Mouse (Mus musculus): Measurements from ENCODE around the gene Gucy2d.
A peak's percentile ranks its signal among the peaks of the same experiment; 100 is the strongest.

The Gucy2d gene

DNA sequence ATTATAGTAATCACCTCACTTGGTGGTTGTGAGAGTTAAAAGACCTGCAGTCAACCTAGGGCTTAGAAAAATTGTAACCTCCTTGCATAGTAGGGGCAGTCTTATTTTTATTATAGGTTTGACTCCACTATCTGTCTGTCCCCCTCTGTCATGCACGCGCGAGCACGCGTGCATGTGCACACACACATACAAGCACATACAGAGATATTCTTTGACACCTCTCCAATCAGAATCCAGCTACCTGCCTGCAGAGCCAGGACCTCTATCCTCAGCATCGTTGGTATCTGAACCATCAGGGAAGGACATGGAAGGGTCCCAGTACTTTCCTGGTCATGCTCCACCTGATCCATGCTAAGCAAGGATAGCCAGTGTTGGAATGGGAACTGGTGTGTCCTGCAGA is 50.7 kb downstream of the Gucy2d start:
- no peak for DNase-seq

DNA sequence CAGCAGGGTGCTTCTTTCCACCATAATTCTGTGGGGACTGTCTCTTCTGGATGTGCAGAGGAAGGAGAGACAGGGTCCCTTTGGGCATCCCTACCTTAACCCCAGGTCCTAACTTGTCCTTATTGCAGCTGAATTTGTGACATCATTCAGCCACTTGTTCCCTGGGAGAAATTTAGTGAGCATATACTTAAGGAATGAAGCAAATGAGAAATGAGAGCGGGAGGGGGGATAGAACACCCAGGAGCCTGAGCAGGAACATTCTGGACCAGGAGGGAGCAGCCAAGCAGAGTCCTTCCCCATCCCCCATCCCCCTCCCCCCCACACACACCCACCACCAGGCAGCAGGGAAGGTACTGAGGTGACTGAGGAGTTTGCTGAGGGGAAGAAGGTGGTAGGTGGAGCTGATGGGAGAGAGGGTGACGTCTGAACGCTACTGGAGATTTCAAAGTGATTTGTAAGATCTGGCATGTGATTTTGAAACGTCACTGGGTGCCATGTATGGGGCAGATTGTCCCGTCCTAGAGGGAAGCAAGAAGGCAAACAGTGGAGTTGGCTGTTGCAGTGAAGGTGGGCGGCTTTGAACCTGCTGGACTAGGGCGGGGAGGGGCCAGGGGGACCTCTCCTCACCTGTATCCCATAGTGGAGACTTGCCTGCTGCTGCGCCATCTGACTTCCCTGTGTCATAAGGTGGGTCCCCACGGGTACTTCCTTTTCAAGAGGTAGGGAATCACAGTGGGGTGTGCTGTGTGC is 51.4 kb downstream of the Gucy2d start:
- DNase-seq: peak; percentile 18

DNA sequence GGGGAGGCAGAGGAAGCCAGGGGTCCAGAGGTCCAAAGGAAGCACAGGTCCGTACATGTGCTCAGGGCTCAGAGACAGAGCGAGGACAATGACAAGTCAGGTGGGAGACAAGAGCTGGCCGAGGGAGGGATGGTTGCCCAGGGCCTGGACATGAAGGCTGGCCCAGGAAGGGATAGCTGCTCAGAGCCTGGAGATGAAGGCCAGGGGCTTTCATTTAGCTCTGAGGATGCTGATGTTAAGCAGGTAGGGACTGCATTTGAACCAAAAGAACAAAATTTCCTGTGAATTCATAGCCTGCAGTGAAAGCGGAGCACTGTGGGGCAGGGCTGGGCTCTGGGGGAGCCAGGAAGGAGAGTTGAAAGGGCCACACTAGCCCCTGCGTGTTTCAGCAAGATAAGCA is 52.1 kb downstream of the Gucy2d start:
- no peak for DNase-seq

DNA sequence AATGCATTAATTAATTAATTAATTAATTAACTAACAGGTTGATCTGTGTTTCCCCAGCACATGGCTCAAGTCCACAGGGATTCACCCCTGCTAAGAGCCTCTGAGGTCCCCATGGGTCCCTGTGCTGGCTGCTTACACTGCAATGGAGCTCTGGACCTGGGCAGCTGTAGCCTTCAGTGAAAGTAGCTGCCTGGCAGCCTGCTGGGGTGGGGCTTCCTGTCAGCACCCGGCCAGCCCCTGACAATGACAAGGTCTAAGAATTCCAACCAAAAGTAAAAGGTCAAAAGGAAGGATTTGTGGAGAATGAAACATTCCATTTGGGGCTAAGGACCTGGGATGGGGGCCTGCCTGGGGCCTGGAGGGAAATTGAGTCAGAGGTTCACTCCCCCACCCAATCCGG is 53.1 kb downstream of the Gucy2d start:
- peak; percentile 24 for DNase-seq

DNA sequence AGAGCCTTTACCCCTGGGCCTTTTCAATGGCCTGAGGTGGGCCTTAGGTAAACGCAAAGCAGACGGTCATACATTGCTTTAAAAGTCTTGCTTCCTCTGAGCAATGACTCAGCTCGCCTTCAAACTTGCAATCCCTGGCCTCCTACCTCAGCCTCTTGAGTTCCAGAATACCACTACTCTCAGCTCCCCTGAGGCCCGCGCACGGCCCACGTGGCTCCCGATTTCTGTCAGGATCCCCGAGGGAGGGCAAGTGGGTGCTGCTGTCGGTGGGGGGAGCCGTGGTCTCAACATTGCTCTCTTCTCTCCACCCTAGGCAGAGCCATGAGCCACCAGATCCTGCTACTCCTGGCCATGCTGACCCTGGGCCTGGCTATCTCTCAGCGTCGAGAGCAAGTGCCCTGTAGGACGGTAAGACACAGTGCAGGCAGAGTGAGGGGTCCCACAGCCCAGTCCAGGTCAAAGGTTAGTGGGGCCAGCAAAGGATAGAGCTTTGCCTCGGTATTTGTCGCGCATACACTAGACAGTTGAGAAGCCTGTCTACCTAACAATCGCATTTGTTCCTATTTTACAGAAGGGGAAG is 53.8 kb downstream of the Gucy2d start:
- peak; percentile 46 for DNase-seq

- DNase-seq: no peak
Observed at GRCm38 (mm10) chr7:98495591-98495990, 55.4 kb downstream of the Gucy2d start.

DNA sequence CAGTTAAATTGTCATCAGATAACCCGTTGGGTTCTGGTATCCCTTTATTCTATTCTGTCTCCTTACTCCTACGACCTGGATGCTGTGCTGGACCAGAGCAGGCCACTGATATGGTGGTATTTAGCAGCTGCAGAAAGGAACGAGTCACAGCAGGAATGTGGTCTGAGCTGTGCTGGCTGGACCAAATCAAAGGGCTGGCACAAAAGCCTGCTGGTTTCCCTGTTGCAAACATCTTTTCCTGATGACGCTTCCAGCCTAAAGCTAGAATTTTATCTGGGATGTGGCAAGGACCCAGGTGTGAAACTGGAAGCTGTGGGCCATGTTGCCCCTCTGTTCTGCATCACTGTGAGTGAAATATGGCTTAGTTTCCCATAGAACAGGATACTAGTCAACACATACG is 57.2 kb downstream of the Gucy2d start:
- DNase-seq: no peak

DNA sequence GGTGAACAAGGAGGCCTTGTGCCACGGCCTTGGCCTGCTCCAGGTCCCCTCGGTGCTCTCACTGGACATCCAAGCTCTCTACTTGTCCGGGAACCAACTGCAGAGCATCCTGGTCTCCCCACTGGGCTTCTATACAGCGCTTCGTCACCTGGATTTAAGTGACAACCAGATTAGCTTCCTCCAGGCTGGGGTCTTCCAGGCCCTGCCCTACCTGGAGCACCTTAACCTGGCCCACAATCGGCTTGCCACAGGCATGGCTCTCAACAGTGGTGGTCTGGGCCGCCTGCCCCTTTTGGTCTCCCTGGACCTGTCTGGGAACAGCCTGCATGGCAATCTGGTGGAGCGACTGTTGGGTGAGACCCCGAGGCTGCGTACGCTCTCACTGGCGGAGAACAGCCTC is 57.9 kb downstream of the Gucy2d start:
- no peak for DNase-seq

- DNase-seq: no peak
Observed at GRCm38 (mm10) chr7:98498656-98499560, 58.7 kb downstream of the Gucy2d start.

GRCm38 (mm10) chr7:98499561-98500292 is 59.5 kb downstream of the Gucy2d start:
- no peak for DNase-seq

- no peak for DNase-seq
Observed at GRCm38 (mm10) chr7:98500470-98500869, 60.3 kb downstream of the Gucy2d start.

GRCm38 (mm10) chr7:98501078-98501477 is 60.9 kb downstream of the Gucy2d start:
- no peak for DNase-seq

DNA sequence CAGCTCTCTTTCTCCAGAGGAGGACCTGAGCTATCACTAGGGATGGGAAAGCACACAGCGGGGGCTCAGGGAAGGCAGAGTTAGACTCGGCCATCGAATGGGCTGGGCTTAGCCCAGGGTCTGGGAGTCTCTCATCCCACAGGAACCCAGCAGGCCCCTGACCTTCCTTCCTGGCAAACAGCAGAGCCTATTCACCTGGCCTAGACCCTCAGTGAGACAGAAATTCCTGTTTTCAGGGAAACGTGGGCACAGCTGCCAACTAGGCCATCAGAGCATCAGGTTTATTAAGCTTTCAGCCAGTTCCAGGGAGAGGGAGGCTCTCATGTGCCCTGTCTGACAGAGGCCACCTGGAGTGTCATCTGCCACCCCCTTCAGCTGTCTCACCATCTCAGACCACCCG is 62.7 kb downstream of the Gucy2d start:
- DNase-seq: peak; percentile 13

- peak; percentile 24 for DNase-seq
Observed at GRCm38 (mm10) chr7:98503951-98504647, 63.9 kb downstream of the Gucy2d start.

GRCm38 (mm10) chr7:98504726-98505314 is 64.6 kb downstream of the Gucy2d start:
- DNase-seq: peak; percentile 19

GRCm38 (mm10) chr7:98505664-98506063 is 65.4 kb downstream of the Gucy2d start:
- DNase-seq: no peak

GRCm38 (mm10) chr7:98510961-98511958 is 71.0 kb downstream of the Gucy2d start:
- no peak for DNase-seq

GRCm38 (mm10) chr7:98513251-98513650 is 73.0 kb downstream of the Gucy2d start:
- peak; percentile 74 for DNase-seq

DNA sequence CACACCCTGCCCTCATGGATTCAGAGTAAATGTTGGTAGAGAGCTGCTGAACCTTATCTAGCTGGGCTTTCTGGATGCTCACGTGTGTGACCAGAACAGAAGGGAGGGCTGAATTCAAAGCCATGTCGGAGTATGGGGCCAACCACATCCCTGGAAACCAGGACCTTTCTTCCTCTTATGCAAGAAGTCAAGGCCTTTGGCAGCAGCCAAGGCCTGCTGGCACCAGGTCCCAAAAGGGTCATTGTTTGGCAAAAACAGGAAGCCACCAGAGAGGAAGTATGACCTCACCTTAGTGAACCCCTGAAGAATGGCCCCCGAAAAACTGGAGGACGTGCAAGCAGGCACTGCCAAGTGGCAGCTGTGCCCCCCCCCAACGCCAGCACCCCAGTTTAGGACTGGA is 82.4 kb downstream of the Gucy2d start:
- peak; percentile 54 for DNase-seq

DNA sequence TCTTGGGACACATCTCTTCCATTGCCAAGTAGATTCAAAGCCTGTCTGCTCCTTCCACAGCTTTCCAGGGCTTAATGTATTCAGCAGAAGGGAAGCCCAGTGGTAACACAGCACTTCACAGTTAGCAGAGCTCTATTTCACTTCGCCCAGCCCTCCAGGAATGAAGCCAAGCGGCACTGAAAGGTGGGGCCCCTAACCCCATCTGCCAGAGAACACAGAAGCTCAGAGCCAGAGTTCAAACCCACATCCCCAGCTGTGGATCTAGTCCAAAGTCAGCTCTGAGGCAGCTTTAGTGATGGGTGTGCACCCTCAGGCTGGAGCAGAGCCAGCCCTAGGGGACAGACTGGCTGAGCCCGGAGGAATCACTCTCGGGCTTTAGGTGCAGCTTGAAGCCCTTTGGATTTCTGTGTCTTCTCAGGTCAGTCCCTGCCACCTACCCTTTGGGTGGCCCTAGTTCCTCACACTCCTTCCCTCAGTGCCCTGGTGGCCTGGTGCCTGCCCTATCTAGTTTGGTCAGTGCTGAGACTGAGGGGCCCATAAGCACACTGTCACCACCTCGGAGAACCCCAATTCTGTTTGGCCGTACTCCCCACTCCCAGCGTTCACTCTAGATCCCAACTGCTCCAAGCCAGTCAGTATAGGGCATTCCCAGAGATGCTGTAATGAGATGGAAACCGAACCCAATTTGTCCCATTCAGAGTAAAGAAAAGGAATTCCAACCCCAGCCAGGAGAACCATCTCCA is 83.0 kb downstream of the Gucy2d start:
- peak; percentile 66 for DNase-seq

Measured in thymus, postnatal 4 days (tissue).